Mouse (Mus musculus): Measurements from ENCODE around the gene Nhej1. TPM values are rescaled to one million over a fixed set of nuclear protein-coding genes. Genes with fewer than 3 reads are reported as not detected.
A peak's percentile ranks its signal among the peaks of the same experiment; 100 is the strongest.

The Nhej1 gene
- polyA plus RNA-seq, 1 experiment from 2014 or later: 3.5 TPM

DNA sequence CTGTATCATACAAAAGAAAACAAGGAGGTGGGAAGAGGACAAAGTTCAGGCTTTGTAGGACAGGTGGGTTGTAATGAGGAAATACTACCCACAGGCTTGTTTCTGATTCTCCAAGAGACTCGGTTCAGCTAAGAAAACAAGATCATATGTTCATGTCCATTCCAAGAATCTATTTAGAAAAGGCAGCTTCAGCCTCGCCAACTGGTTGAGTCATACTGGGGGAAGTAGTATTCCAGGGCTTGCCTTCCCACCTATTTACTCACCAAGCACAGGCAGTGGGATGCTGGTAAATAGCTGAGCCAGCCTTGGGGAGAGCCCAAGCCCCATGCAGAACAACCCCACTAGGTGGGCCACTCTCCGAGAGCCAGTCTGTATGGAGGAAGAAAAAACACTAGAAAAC lies 3.6 kb upstream of the Nhej1 start:
- Histone ChIP-seq H3K36me3 (replicated peaks; ENCODE audit: insufficient read depth, low read length) (no peaks in the 10 kb centered on the region), H3K27ac (ENCODE audit: low read depth) (no peak overlapping the region), H3K9me3 (ENCODE audit: low read length) (no peaks in the 10 kb centered on the region), H3K9ac (replicated peaks) (no peak overlapping the region), H3K4me3 (ENCODE audit: low read depth, low read length) (no peak overlapping the region), H3K4me1 (ENCODE audit: insufficient read depth) (peaks cover 25% of the 10 kb centered on the region), H3K27me3 (ENCODE audit: insufficient read depth, low read length) (no peaks in the 10 kb centered on the region), H3K4me2 (ENCODE audit: low read depth, low read length) (no peak overlapping the region)
- no peak for DNase-seq
- TF ChIP-seq EP300 (IDR thresholded peaks at IDR 0.05; ENCODE audit: low read depth) (no peak), CTCF (IDR thresholded peaks at IDR 0.05; ENCODE audit: low read depth) (no peak)
- ATAC-seq: no peak
- 72% methylated on average over 3 of the region's 3 CpGs for WGBS (ENCODE audit: insufficient replicate concordance)

DNA sequence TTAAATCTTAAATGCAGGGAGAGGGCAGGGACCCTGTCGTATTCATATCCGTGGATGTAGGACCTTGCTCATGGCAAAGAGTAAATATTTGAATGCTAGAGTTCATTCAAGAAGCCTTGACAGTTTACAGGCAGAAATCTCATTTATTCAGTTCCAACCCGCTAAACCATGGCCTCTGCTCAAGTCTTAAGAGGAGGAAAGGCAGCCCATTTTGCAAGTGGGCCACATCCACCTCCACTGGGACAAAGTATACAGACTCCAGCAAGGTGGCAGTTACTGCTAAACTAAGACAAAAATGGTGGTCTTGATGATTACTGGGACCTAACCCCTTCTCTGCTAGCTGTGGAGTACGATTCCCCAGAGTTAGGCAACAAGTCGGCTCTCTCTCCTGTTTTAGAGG lies 418 bp upstream of the Nhej1 start:
- Histone ChIP-seq H3K4me3 (ENCODE audit: low read depth, low read length) (peak overlapping the region; percentile 52), H3K9ac (replicated peaks) (peak overlapping the region; percentile 60), H3K27me3 (ENCODE audit: insufficient read depth, low read length) (no peaks in the 10 kb centered on the region), H3K36me3 (replicated peaks; ENCODE audit: insufficient read depth, low read length) (no peaks in the 10 kb centered on the region), H3K27ac (ENCODE audit: low read depth) (peak overlapping the region; percentile 92), H3K4me2 (ENCODE audit: low read depth, low read length) (peak overlapping the region; percentile 56), H3K9me3 (ENCODE audit: low read length) (no peaks in the 10 kb centered on the region), H3K4me1 (ENCODE audit: insufficient read depth) (peaks cover 17% of the 10 kb centered on the region)
- no peak for DNase-seq
- ATAC-seq: no peak
- TF ChIP-seq CTCF (IDR thresholded peaks at IDR 0.05; ENCODE audit: low read depth): no peak
- no peak for TF ChIP-seq EP300 (IDR thresholded peaks at IDR 0.05; ENCODE audit: low read depth)
- WGBS (ENCODE audit: insufficient replicate concordance): 27% methylated on average over 5 of the region's 5 CpGs

DNA sequence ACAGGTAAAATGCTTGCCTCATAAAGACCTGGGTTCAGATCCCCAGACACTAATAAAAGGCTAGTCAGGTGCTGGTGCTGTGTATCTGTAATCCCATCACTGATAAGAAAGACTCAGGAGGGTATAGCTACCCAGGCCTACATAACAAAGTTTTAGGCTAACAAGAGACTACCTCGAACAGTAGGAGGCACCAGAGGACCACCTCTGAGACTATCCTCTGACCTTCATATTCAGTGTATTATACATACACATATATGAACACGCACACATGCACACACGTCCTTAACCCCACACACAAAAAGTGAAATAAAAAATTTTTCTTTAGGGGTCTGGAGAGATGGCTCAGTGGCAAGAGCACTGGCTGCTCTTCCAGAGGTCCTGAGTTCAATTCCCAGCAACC lies 2.8 kb downstream of the Nhej1 start:
- H3K36me3 ChIP-seq (replicated peaks; ENCODE audit: insufficient read depth, low read length): no peaks in the 10 kb centered on the region
- peaks cover 14% of the 10 kb centered on the region for H3K4me1 ChIP-seq (ENCODE audit: insufficient read depth)
- TF ChIP-seq CTCF (IDR thresholded peaks at IDR 0.05; ENCODE audit: low read depth) (peak; percentile 64), EP300 (IDR thresholded peaks at IDR 0.05; ENCODE audit: low read depth) (no peak)
- WGBS (ENCODE audit: insufficient replicate concordance): 75% methylated on average over 3 of the region's 3 CpGs
- ATAC-seq: no peak
- H3K4me2 ChIP-seq (ENCODE audit: low read depth, low read length): no peak overlapping the region
- H3K27ac ChIP-seq (ENCODE audit: low read depth): no peak overlapping the region
- H3K27me3 ChIP-seq (ENCODE audit: insufficient read depth, low read length): no peaks in the 10 kb centered on the region
- no peak overlapping the region for H3K4me3 ChIP-seq (ENCODE audit: low read depth, low read length)
- H3K9ac ChIP-seq (replicated peaks): no peak overlapping the region
- DNase-seq: no peak
- no peaks in the 10 kb centered on the region for H3K9me3 ChIP-seq (ENCODE audit: low read length)

DNA sequence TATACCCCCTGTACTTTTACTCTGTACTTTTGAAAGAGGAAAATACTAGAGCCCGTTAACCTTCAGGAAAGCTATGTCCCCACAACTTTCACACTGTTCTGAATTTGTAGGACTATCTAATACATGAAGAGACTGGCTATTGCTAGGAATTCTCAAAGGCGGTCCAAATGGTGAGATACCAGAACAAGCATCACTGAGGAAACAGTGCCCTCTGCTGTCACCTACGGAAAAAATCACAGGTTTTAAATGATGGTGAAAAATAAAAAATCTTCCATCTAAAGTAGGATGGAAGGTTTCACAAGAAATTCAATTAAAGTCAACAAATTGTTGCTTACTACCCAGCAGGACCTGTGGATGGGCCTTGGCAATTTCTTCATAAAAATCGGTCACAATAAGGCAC lies 72.9 kb downstream of the Nhej1 start:
- Histone ChIP-seq H3K4me3 (ENCODE audit: low read depth, low read length) (no peak overlapping the region), H3K9me3 (ENCODE audit: low read length) (no peaks in the 10 kb centered on the region), H3K4me1 (ENCODE audit: insufficient read depth) (no peaks in the 10 kb centered on the region), H3K27ac (ENCODE audit: low read depth) (no peak overlapping the region), H3K36me3 (replicated peaks; ENCODE audit: insufficient read depth, low read length) (no peaks in the 10 kb centered on the region), H3K4me2 (ENCODE audit: low read depth, low read length) (no peak overlapping the region), H3K9ac (replicated peaks) (no peak overlapping the region), H3K27me3 (ENCODE audit: insufficient read depth, low read length) (no peaks in the 10 kb centered on the region)
- WGBS (ENCODE audit: insufficient replicate concordance): 38% methylated on average over 4 of the region's 4 CpGs
- DNase-seq: no peak
- TF ChIP-seq EP300 (IDR thresholded peaks at IDR 0.05; ENCODE audit: low read depth) (no peak), CTCF (IDR thresholded peaks at IDR 0.05; ENCODE audit: low read depth) (peak; percentile 63)
- no peak for ATAC-seq

DNA sequence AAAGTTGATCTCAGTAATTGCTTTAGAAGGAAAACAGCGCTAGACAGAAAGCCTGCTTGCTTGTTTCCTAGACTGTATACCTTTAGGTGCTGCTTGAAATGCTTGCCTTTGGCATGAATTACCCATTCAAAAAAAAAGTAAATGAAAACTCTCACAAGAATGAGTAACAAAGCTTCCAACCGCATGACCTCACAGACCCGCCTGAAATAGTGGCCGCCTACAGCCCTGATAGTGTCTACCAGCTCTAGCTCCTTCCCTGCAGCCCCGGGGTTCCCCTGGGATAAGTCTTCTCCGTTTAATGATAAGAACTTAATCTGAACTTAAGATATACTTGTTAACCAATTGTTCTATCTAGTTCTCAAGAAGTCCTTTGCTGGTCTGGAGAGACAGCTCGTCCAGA lies 73.6 kb downstream of the Nhej1 start:
- WGBS (ENCODE audit: insufficient replicate concordance): 67% methylated on average over 7 of the region's 7 CpGs
- ATAC-seq: no peak
- no peak overlapping the region for H3K4me2 ChIP-seq (ENCODE audit: low read depth, low read length)
- H3K36me3 ChIP-seq (replicated peaks; ENCODE audit: insufficient read depth, low read length): no peaks in the 10 kb centered on the region
- H3K4me3 ChIP-seq (ENCODE audit: low read depth, low read length): no peak overlapping the region
- no peak for DNase-seq
- H3K27ac ChIP-seq (ENCODE audit: low read depth): no peak overlapping the region
- H3K4me1 ChIP-seq (ENCODE audit: insufficient read depth): no peaks in the 10 kb centered on the region
- H3K27me3 ChIP-seq (ENCODE audit: insufficient read depth, low read length): no peaks in the 10 kb centered on the region
- no peak overlapping the region for H3K9ac ChIP-seq (replicated peaks)
- no peaks in the 10 kb centered on the region for H3K9me3 ChIP-seq (ENCODE audit: low read length)
- no peak for TF ChIP-seq CTCF (IDR thresholded peaks at IDR 0.05; ENCODE audit: low read depth)
- no peak for TF ChIP-seq EP300 (IDR thresholded peaks at IDR 0.05; ENCODE audit: low read depth)

DNA sequence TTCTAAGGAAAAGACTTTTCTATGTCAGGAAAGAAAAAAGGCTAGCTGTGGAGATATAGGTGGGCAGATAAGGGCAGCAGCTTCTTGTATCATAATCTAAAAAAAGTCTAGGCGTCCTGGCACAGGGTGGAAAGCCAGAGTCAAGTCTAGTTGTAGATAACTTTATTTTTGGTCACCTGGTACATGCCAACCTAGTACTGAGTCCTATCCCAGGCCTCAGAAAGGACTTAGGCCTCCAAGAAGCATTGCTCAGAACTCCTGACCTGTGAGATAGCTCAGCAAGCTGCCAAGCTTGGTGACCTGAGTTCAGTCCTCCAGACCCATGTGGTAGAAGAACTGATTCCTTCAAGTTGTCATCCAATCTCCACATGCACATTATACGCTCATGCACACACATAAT lies 76.4 kb downstream of the Nhej1 start:
- no peaks in the 10 kb centered on the region for H3K36me3 ChIP-seq (replicated peaks; ENCODE audit: insufficient read depth, low read length)
- TF ChIP-seq EP300 (IDR thresholded peaks at IDR 0.05; ENCODE audit: low read depth): no peak
- TF ChIP-seq CTCF (IDR thresholded peaks at IDR 0.05; ENCODE audit: low read depth): no peak
- H3K4me2 ChIP-seq (ENCODE audit: low read depth, low read length): no peak overlapping the region
- H3K27ac ChIP-seq (ENCODE audit: low read depth): no peak overlapping the region
- no peaks in the 10 kb centered on the region; the same call in 1 of the 2 replicates for H3K4me1 ChIP-seq (ENCODE audit: insufficient read depth)
- WGBS (ENCODE audit: insufficient replicate concordance): 56% methylated on average over 2 of the region's 2 CpGs
- H3K9me3 ChIP-seq (ENCODE audit: low read length): no peaks in the 10 kb centered on the region
- DNase-seq: no peak
- ATAC-seq: no peak
- no peak overlapping the region for H3K9ac ChIP-seq (replicated peaks)
- H3K4me3 ChIP-seq (ENCODE audit: low read depth, low read length): no peak overlapping the region
- H3K27me3 ChIP-seq (ENCODE audit: insufficient read depth, low read length): no peaks in the 10 kb centered on the region

DNA sequence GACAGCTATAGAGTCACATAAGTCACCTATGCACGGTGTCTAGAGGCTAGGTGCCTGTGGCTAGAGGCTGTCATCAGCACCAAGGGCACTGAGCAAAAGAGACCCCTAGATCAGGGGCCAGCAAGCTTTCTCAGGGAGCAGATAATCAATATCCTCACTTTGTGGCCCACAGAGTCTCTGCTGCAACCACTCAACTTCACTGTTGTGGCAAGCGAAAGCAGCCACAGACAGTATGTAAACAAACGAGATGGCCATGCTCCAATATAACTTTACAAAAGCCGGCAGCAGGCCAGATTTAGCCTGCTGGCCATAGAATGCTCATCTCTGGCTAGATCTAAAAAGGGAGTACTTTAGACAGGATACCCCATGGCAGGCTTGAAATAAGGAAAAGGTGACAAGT lies 77.0 kb downstream of the Nhej1 start:
- WGBS (ENCODE audit: insufficient replicate concordance): 52% methylated on average over 4 of the region's 4 CpGs
- Histone ChIP-seq H3K9me3 (ENCODE audit: low read length) (no peaks in the 10 kb centered on the region), H3K4me3 (ENCODE audit: low read depth, low read length) (no peak overlapping the region), H3K27ac (ENCODE audit: low read depth) (no peak overlapping the region), H3K27me3 (ENCODE audit: insufficient read depth, low read length) (no peaks in the 10 kb centered on the region), H3K4me1 (ENCODE audit: insufficient read depth) (no peaks in the 10 kb centered on the region; the same call in 1 of the 2 replicates), H3K4me2 (ENCODE audit: low read depth, low read length) (no peak overlapping the region), H3K36me3 (replicated peaks; ENCODE audit: insufficient read depth, low read length) (no peaks in the 10 kb centered on the region), H3K9ac (replicated peaks) (no peak overlapping the region)
- TF ChIP-seq EP300 (IDR thresholded peaks at IDR 0.05; ENCODE audit: low read depth): no peak
- no peak for TF ChIP-seq CTCF (IDR thresholded peaks at IDR 0.05; ENCODE audit: low read depth)
- DNase-seq: peak; percentile 31
- peak; percentile 64; the same call in 1 of the 2 replicates for ATAC-seq

Data from liver, postnatal 0 days (tissue).